Mouse (Mus musculus) cerebellum, postnatal 25 days (tissue): Measurements from ENCODE around the gene Sh3gl2.

Experiments used
- DNase-seq, 2 experiments: peaks; one replicate each; pipeline ENCODE4 v3.0.0; 2021; ENCODE audit warnings: mixed read lengths in 2 of 2

Gene Sh3gl2

GRCm38 (mm10) chr4:85232386-85233381 lies 27.8 kb downstream of the Sh3gl2 start:
- peak; percentile 35 to 43 for DNase-seq

- no peak for DNase-seq
Observed at GRCm38 (mm10) chr4:85241675-85242074, 36.7 kb downstream of the Sh3gl2 start.

GRCm38 (mm10) chr4:85242562-85242961 lies 37.6 kb downstream of the Sh3gl2 start:
- no peak for DNase-seq

GRCm38 (mm10) chr4:85248673-85249072 lies 43.7 kb downstream of the Sh3gl2 start:
- DNase-seq: no peak

- DNase-seq: peak in 1 of 2 experiments; percentile 69
Observed at GRCm38 (mm10) chr4:85250271-85250670, 45.3 kb downstream of the Sh3gl2 start.

- DNase-seq: peak in 1 of 2 experiments; percentile 55
Observed at GRCm38 (mm10) chr4:85250786-85251185, 45.9 kb downstream of the Sh3gl2 start.

- DNase-seq: peak in 1 of 2 experiments; percentile 43
Observed at GRCm38 (mm10) chr4:85255771-85256389, 51.0 kb downstream of the Sh3gl2 start.

GRCm38 (mm10) chr4:85256461-85257202 lies 51.7 kb downstream of the Sh3gl2 start:
- peak; percentile 52 to 56 for DNase-seq

- peak; percentile 80 to 86 for DNase-seq
Observed at GRCm38 (mm10) chr4:85257771-85258341, 52.9 kb downstream of the Sh3gl2 start.

GRCm38 (mm10) chr4:85260687-85261658 lies 56.0 kb downstream of the Sh3gl2 start:
- DNase-seq: peak; percentile 87 to 89

- peak; percentile 80 to 85 for DNase-seq
Observed at GRCm38 (mm10) chr4:85262146-85262545, 57.2 kb downstream of the Sh3gl2 start.

GRCm38 (mm10) chr4:85262606-85263005 lies 57.7 kb downstream of the Sh3gl2 start:
- peak in 1 of 2 experiments; percentile 51 for DNase-seq

GRCm38 (mm10) chr4:85267456-85267855 lies 62.5 kb downstream of the Sh3gl2 start:
- peak in 1 of 2 experiments; percentile 61 for DNase-seq

- no peak for DNase-seq
Observed at GRCm38 (mm10) chr4:85272877-85273276, 68.0 kb downstream of the Sh3gl2 start.

- DNase-seq: peak in 1 of 2 experiments; percentile 43
Observed at GRCm38 (mm10) chr4:85273452-85273851, 68.5 kb downstream of the Sh3gl2 start.

GRCm38 (mm10) chr4:85283151-85283550 lies 78.2 kb downstream of the Sh3gl2 start:
- peak in 1 of 2 experiments; percentile 44 for DNase-seq

GRCm38 (mm10) chr4:85289990-85290389 lies 85.1 kb downstream of the Sh3gl2 start:
- DNase-seq: no peak

- no peak for DNase-seq
Observed at GRCm38 (mm10) chr4:85291296-85291695, 86.4 kb downstream of the Sh3gl2 start.

- no peak for DNase-seq
Observed at GRCm38 (mm10) chr4:85293368-85293767, 88.4 kb downstream of the Sh3gl2 start.

GRCm38 (mm10) chr4:85300610-85301405 lies 95.9 kb downstream of the Sh3gl2 start:
- no peak for DNase-seq
